Mouse (Mus musculus) kidney, adult 8-10 months (tissue): ENCODE data around the gene Apod.

Experiments
- DNase-seq, 2 experiments: peaks; one replicate each; pipeline ENCODE4 v3.0.0; 2022

Apod gene

DNA sequence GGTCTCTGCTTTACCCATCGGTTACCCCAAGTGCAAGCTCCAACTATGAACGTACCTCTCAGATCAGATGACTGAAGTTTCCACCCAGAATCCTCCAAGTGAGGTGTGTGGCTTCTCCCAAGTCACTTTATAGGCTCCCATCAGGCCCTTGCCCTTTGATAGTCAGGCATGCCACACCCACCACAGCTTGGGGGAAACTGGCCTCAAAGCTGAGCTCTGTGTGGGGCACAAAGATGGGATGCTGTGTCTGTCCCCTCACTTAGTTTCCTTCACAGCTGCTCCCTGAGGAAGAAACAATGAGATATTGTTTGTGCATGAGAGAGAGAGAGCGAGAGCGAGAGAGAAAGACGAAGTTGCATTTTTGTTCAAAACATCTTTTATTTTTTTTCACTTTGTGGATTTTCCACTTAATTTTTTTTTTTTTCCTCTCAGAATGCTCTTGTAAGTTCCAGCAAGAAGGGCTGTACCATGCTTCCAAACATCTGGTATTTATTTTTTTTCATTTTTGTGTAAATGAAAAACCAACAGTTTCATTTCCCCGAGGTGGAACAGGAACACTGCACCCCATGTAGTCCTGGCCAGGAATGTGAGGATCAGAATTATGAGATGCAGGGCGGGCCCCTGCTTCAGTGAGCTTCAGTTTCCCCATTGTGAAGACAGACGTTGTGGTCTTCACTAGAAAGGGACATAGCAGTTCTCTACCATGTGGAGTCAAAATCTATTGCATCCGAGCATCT, at the start of gene Apod:
Gene Apod, minus strand, starts transcription at position 312 of the 737 bp plus-strand sequence.
- no peak for DNase-seq

DNA sequence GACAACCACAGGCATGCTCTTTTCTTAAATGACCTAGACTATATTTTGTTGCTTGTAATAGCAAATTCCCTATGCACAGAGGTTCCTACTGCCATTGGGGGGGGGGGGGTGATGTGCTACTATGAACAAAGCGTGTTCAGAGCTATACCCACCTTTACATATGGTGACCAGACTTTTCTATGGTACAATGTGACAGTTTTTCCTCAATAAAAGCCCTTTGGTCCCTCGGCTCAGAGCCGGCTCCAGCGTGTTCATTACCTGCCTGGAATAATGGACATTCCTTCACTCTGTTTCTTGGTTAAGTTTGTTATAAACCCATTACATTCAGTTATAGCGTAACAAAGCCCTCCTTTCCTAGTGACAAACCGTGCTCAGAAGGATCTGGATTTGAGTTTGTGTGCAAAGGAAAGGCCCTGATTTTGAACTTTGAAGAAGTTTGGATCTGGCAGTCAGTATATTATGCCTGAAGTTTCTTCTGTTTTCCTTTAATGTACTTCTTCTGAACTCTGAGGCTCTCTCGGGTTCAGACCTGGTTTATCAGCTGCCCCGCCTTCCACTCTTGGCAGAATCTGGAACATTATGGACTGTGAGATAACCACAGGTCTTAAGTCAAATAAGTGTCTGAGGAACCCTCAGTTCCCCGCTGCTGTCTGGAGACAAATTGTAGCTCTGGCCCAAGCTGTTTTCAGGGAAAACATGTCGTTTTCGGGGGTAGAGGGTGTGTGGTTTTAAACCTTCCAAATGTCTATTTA, 49.3 kb upstream of the Apod start:
- peak in 1 of 2 experiments; percentile 28 for DNase-seq

DNA sequence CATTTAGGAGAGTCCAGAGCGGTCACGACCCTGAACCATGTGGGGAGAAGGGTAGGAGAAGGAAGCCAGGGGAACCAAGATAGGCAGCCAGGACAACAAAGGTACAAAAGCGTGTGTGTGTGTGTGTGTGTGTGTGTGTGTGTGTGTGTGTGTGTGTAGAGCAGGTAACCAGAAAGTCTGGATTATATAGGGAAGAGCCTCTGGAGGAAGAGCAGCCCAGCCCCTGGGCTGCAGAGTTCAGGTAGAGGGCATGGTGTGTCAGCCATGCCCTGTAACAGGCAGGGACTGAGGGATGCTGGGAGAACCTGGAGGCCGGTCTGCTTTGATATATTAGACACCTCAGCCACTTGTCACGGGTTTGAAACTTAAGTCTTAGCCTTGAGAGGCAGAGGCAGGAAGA, 44.9 kb upstream of the Apod start:
- DNase-seq: no peak

DNA sequence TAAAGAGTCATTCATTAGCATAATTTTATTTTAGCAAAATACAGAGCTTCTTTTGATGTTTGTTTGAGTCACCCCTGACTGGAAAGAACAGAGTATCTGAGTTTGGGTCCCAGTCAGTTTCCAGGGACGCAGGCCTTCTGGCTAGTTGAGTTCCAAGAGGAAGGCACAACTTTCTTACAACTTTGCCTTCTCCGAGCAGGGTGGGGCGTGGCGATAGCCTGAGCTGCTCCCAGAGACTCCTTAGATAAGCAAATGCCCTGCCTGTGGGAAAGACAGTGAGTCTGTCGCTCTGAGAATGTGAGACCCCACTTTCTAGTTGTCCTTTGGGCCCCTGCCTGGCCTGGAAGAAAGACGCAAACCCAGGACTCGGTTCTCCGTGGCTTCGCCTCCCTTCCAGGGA, 44.4 kb upstream of the Apod start:
- no peak for DNase-seq

DNA sequence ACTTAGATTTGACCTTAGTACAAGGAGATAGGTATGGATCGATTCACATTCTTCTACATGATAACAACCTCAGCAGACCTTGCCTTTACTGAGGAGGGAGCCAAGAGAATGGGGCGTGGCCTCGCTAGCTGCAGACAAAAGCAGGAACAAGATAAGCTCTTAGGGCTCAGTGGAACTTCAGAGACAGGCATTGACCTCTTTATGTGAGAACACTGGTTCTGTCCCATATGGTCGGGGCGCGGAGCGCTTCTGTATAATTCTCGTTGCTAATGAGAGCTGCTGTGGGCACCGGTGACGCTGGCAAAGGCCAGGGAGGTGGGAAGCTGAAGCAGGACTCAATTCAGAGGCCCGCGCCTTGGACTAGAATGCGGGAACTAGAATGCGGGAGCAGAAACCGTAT, 44.0 kb upstream of the Apod start:
- DNase-seq: no peak

DNA sequence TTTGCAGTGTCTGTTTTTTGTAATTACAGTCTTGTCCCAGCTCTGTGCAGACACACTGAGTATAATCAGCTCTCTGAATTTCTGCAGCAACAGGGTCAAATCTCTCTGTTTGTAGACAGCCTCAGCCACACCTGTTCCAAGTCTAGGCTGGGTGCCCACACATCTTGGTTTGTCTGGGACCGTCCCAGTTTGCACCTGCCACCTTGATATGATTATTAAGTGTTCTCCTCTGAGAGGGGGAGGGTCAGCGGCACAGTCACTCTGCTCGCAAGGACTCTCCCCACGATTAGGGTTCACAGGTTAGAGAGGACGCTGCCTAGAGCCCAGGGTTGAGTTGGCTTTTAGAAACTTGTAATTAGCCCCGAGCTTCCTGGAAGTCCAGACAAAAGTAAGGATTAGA, 41.3 kb upstream of the Apod start:
- no peak for DNase-seq

DNA sequence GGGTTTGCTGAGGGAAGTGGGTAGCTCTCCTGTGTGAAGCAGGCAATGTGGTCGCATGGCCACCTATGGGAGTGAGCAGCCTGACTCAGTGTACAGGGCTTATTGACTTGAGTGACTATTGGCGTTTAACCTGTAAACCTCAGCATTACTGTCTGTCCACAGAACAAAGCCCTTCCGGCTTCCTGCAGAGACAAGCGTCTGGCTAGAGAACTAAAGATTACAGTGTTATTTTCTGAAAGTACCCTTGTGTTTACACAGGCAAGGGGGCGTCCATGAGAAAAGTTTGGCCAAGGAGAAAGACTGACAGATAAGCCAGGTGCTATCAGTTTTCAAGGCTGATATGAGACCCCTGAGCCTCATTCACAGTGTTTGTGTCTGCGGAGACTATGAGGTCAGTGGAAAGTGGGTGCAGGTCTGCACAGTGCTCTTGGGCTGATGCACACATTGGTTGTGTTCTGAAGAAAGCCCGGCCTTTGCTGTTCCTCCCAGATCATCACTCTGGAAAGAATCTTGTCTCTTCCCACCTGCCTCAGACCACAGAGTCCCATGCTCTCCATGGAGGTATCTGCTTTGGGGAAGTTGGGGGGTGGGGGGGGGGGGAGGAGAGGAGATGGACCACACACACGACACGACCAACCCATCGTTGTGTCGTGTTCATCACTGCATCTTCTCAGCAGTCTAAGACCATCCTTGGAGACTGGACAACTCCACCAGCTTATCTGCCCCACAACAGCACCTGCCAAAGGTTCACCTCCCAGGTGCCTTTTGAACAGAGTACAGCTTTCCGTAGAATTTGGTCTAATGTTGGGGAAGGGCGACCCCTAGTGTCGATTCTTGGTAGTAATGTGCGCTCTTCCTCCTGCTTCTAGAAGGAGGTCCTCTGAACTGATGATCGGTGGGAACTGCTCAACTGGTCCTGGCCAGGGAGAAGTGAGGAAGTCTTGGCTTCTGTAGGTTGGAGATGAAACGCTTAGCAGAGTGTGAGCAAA, 40.0 kb upstream of the Apod start:
- DNase-seq: peak; percentile 34 to 73

DNA sequence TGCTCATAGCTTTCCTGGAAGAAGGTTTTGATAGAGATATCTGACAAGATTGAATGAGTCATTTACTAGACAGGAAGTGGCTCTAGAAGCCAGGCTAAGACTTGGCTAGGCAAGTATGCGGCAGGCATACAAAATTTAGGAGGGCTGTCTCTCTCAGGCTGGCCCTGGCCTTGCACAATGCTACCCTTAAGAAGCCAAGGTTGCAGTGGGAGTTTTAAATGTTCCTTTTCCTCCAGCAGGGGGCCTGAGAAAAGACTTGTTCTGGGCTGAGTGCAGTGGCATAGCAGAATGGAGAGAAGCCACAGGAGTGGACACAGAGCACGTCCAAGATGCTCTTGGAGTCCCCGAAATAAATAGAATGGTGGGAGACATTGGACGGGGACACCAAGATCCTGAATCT, 38.4 kb upstream of the Apod start:
- peak; percentile 19 to 32 for DNase-seq

DNA sequence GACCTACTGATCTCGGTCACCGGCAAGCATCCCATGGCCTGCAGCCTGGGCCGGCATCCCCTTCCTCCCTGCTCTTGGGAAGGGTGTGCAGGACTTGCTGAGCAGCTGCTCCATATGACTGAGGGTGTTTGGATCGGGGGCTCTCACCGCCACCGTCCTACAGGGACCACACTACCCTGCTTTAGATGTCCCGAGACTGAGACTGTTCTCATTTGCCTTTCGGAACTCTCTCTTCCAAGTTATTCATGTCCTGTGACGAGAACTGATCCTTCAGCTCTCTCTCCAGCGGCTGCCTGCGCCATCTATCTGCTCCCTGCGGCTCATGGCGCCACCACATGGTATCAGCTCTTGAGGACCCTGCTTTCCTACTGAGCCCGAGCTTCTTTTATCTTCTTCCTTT, 33.0 kb upstream of the Apod start:
- DNase-seq: peak; percentile 36 to 62

DNA sequence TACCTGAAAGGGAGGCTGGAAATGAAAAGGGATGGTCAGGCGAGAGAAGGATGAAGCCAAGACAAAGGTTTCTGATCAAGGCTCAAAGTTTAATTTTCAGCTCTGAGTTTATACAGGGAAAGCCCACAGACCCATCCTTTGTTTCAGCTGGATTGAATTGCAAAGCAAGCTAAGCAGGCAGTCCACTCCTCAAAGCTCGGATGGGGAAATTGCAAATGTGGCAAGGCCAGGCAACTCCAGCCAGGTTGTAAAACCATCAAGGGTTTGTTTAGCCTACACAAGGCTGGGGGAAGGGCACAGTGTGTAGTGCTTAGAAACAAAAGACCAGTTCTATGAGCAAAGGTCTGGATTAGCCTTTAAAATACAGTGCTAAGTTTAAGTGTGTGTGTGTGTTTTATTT, 28.4 kb upstream of the Apod start:
- DNase-seq: no peak

DNA sequence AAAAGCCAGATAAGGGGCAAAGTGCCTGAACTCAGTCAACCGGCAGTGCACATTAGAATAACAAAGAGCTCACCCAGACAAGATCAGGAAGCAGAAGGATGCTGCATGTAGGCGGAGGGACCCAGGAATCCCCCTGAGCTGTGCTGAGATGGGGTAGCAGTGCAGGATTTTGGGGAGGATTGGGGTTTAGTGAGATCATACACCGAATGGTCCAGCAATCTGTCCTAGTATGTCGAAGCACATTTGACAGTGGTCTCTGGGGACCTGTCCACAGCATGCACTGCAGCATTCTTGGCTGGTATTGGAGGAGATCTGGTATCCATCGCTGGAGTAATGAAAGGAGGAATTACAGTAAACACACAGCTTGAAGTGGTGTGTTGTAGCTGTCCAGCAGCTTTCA, 27.9 kb upstream of the Apod start:
- DNase-seq: no peak

DNA sequence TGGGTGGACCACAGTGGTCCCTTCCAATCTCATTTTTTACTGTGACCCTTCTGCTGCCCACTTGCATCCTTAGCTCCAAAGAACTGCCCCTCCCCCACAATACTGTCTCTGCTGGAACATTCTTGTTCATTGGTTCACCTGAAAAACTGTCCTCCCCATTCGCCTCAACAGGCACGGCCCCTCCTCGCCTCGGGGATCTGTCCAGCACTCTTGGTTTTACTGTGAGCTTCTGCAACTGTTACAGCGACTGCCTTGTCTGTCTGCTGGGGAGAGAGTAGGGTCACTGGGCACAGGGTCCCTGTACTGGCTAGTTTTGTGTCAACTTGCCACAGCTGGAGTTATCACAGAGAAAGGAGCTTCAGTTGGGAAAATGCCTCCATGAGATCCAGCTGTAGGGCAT, 24.7 kb upstream of the Apod start:
- no peak for DNase-seq

DNA sequence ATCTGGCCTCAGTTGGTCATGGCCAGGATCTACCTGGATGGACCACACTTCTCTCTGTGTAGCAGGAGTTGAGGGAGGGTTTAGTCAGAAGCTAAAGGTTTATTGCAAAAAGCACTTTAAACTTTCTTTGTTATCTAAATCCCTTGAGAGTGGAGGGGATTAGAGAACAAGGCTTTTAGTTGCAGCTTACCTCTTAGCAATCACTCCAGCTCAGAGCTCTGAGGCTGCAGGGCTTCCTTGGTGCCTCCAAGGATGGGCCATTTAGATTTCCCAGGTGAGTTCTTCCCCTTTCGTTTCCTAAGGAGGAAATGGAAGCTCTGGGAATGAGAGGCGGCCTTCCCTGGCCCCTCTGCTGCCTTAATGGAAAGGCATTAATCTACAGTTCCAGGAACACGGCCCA, 23.3 kb upstream of the Apod start:
- no peak for DNase-seq

DNA sequence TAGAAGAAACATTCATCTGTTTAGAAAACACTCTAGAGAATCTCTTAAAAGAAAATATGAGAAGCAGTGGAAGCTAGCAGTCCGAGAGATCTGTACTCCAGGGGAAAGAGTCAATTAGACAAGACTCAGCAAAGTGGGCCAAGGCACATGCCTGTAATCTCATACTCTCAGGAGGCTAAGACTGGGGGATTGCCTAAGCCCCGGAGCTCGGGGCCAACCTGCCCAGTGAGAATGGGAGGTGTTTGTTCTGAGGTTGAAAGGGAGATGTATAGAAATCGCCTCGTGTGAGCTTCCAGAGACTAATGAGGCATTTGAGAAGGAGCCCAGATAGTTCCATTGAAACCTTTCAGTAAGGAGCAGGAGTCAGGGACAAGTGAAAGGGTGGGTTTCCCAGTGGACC, 20.2 kb upstream of the Apod start:
- DNase-seq: no peak

DNA sequence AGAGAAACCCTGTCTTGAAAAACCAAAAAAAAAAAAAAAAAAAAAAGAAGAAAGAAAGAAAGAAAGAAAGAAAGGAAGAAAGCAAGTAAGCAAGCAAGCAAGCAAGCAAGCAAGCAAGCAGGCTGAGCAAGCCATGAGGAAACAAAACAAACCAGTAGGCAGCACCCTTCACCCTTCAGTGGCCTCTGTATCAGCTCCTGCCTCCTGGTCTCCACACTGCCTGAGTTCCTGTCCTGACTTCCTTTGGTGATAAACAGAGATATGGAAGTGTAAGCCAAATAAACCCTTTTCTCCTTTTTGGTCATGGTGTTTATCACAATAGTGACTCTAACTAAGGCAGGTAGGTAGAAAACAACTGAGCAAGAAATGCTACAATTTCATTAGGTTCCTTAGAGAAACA, 18.0 kb upstream of the Apod start:
- no peak for DNase-seq

DNA sequence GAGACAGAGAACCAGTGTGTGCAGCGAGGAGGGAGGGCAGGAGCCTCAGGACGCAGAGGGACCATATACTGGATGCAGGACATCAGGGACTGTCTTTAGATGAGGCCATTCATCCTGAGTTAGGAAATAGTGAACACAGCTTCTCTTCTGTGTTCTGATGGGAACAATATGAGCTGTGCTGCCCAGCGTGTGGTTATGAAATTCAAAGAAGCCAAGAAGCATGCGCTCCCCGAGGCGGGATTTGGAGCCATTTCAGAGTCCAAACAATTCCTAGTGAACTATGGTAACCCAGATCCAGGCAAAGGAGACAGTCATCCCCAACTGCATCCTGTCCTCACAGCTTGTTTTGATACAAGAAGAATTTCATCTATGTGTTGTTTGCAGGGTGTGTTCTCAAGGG, 16.4 kb upstream of the Apod start:
- DNase-seq: peak in 1 of 2 experiments; percentile 10

DNA sequence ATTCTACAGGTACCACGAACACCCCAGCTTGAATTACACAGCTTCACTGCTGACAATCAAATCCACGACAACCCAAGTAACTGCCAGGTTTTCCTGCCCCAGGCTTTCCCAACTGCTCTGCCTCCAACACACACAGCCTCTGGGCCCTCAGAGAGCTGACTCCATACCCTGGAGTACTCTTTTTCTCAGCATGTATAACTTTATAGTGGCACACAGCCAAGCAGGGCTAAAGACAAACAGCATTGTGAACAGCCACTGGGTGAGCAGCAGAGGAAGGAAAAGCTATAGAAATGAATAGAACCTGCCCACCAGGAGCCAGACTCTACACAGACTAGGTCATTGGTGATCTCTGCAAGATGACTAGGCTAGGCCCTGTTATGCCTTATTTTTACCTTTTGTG, 15.1 kb upstream of the Apod start:
- DNase-seq: no peak

DNA sequence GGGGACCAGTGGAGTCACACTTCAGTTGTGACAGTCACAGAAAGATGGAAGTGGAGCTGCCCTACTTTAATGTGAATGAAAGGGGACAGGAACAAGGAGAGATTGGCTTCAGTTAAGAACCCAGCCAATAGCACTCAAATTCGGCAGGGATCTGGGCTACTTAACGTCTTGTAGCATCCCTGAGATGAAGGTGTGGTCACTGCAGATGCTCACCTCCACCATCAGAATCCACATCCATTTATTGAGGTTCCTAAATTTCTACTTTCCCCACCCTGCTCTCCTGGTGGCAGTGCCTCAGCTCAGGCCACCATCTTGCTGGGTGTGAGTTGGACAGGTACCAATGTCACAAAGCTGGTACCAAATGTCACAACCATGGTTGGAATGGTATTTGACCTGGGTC, 13.3 kb upstream of the Apod start:
- DNase-seq: no peak

DNA sequence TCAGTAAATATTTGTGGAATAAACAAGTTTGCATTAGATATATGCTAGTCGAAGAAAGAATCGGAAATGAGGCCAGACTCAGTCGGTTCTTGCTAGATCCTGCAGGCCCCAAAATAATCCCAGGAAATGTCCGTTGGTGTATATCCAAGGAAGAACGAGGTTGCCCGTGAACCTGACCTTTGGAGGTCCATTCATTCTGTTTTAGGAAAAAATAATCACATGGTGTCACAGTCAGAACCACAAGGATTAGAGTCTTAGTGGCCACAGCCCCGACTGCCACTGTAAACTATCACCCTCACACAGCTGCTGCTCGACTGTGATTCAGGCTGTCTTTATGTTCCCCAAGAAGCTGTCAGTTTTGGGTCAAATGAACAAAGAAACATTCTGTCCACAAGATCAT, 12.8 kb upstream of the Apod start:
- DNase-seq: peak in 1 of 2 experiments; percentile 8

DNA sequence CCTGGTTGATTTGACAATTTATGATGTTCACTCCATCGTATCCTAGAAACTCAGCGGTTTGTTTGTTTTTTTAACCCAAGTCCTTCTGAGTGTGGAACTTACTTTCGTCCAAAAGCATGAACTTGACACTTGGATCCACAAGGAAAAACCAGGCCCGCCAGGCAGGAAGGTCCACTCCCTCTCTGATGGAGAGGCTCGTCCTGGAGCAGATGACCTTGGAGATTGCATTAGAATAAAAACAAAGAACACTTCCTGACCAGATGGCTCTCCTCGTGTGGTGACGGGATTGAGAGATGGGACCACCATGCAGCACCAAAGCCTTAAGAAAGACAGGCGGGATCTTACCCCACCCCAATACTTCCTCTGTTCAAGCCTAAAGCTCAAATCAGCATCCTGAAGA, 12.1 kb upstream of the Apod start:
- peak; percentile 13 to 27 for DNase-seq

DNA sequence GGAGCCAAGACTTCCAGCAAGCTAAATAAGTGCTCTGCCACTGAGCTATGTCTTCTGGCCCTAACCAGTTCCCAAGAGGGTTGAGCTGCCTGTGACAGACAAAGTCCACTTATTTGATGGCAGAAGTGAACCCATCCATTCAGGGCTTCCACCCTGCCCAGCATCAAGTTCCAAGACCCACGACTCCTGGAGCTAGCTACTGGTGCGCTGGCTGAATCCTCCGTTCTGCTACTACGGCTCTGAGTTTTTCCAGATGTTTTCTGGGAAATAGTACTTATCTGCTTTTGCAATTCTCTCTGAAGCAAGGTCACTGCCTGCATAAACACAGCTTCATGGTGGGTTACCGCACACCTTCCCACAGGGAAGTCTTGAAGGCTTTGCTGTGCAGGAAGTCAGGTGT, 11.4 kb upstream of the Apod start:
- DNase-seq: no peak

DNA sequence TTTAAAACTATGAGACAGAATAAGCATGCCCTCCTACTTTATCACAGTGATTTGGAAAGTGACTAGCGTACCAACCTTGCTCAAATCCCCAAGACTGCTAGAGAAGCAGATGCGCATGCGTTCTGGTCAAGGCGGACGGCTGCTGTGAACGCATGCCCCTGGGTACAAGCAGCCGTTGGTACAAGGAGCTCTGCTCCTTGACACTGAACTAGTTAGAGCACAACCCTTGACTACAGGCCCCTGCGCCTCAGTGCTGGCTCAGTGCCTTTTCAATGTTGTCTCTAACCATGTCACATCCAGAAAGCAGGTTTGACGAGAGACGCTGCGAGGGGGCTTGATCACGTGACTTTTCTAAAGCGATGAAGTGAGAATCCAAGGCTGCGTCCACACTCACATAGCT, 10.5 kb upstream of the Apod start:
- DNase-seq: no peak

DNA sequence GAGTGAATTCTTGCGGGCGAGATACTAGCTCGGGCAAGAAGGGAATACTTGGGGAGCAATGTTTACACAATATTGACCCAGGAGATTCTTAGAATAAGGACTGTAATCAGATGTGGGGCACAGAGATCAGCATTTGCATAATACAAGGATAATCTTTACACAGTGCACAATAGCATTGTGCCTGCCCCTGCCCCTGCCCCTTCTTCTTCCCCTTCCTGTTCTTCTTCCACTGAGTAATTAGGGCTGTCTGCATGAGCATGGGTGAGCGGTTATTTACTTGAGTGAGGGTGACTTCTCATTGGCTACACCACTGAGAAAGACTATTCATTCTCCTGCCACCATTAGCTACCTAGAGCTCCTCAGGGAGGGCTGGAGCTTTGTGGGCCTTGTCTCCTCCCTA, 6.9 kb upstream of the Apod start:
- no peak for DNase-seq
